Mouse (Mus musculus) forebrain, embryonic 10.5 days (tissue): Measurements from ENCODE around the gene Rxylt1. TPM values are rescaled to one million over a fixed set of nuclear protein-coding genes. Genes with fewer than 3 reads are reported as not detected.

Source experiments
- DNase-seq: peaks from one replicate; pipeline ENCODE4 v3.0.0-alpha.2; 2017; ENCODE audit warnings: low spot score; ENCODE audit errors: extremely low spot score
- H3K27ac ChIP-seq: fragments of 300-500 bp; sonication (generic); 2 replicates; pipeline ENCODE4 v1.5.1; 2016; ENCODE audit warnings: mild to moderate bottlenecking
- H3K27me3 ChIP-seq: fragments of 300-500 bp; sonication (generic); 2 replicates; pipeline ENCODE4 v1.6.1; 2016; ENCODE audit warnings: mild to moderate bottlenecking; ENCODE audit not compliant: poor library complexity, severe bottlenecking
- H3K36me3 ChIP-seq: fragments of 300-500 bp; sonication (generic); replicated peaks from 2 replicates; pipeline ENCODE4 v1.6.1; 2016; ENCODE audit warnings: mild to moderate bottlenecking, moderate library complexity
- H3K4me1 ChIP-seq: fragments of 300-500 bp; sonication (generic); 2 replicates; pipeline ENCODE4 v1.6.1; 2016
- H3K4me3 ChIP-seq: fragments of 300-500 bp; sonication (generic); 2 replicates; pipeline ENCODE4 v1.5.1; 2016; ENCODE audit warnings: mild to moderate bottlenecking, moderate library complexity
- H3K9me3 ChIP-seq: fragments of 300-500 bp; sonication (generic); 2 replicates; pipeline ENCODE4 v1.6.1; 2016; ENCODE audit warnings: mild to moderate bottlenecking, moderate library complexity
- WGBS: fragments of 180-500 bp; shearing (Covaris S2); methylation state at CpG from one replicate; pipeline ENCODE4 v1.1.7; 2016; 5-methylcytosine and 5-hydroxymethylcytosine counted together
- polyA plus RNA-seq: library from polyadenylated mRNA; unstranded; fragments of >200 nt; fragmentation: Nextera tagmentation; extraction: Ambion mirVana; gene quantifications from 2 replicates; pipeline ENCODE4 v1.2.1, GENCODE M21; 2016

The Rxylt1 gene
- polyA plus RNA-seq, 1 experiment from 2014 or later, result 36.8 TPM

DNA sequence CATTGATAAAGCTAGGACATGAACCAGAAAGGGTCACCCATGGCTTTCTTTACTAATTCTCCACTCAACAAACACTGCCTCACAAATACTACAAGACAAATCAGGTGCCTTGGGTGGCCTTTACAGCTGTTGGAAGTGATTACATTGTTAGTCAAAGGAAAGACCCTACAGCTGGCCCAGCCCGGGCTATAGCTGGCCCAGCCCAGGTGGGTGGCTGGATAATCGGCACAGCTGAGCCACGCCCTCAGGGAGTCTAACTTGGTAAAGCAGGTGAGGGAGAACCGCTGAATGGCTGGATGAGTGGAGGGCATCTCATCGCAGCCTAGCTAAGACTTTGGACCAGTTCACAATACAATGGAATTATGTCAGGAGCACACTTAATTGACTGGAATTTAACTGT, 63.9 kb downstream of the Rxylt1 start:
- Histone ChIP-seq H3K27me3 (no peaks in the 10 kb centered on the region), H3K4me1 (0 out of 2 replicates have a peak, but pooled peaks cover 4% of the 10 kb centered on the region), H3K4me3 (no peak overlapping the region), H3K36me3 (peaks cover 17% of the 10 kb centered on the region), H3K27ac (peak overlapping the region; percentile 20; the same call in 1 of the 2 replicates), H3K9me3 (no peaks in the 10 kb centered on the region)
- no peak for DNase-seq
- 81% methylated on average over 5 of the region's 5 CpGs for WGBS

DNA sequence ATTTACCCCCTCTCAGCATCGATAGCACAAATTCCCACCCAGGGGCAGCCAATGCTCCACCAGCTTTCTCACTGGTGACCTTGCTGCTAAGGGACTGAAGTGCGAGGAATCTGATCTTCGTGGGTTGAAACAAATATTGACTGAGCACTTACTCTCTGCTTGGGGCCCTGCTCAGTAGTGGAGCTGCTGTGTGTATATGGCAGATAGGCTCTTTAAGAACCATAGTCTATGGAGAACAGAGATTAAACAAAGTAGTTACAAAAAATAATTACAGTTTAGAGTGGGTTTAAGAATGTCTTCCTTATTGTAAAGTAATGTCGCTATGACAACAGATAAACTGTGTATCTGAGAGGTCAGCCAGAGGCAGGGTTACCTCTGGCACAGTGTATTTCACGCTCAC, 66.8 kb downstream of the Rxylt1 start:
- DNase-seq, result no peak
- H3K4me1 ChIP-seq, result 0 out of 2 replicates have a peak, but pooled peaks cover 4% of the 10 kb centered on the region
- no peaks in the 10 kb centered on the region for H3K9me3 ChIP-seq
- WGBS, result 91% methylated on average over 5 of the region's 5 CpGs
- H3K27ac ChIP-seq, result no peak overlapping the region
- 0 out of 2 replicates have a peak, but pooled peaks cover 5% of the 10 kb centered on the region for H3K36me3 ChIP-seq
- no peaks in the 10 kb centered on the region for H3K27me3 ChIP-seq
- H3K4me3 ChIP-seq, result no peak overlapping the region

DNA sequence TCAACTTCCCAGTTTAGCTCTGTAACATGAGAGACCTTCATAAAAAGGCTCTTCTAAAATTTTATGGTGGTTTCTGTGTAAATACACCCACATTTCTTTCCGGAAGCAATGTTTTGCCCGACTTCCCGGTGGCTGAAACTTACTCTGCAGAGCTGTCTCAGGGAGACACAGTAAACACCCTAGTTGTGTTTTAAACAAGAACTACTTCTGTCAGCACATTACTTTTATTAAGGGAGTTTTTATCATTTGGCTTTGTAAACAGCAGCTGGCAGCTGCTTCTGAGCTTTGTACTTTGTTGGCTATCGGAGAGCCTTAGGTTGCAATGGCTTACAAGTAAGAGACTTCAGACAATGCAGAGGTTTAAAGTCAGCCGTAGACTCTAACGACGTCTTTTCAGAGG, 67.4 kb downstream of the Rxylt1 start:
- H3K4me1 ChIP-seq, result 0 out of 2 replicates have a peak, but pooled peaks cover 4% of the 10 kb centered on the region
- peaks cover 4% of the 10 kb centered on the region; the same call in 1 of the 2 replicates for H3K9me3 ChIP-seq
- DNase-seq, result no peak
- H3K4me3 ChIP-seq, result no peak overlapping the region
- no peak overlapping the region for H3K27ac ChIP-seq
- 0 out of 2 replicates have a peak, but pooled peaks cover 5% of the 10 kb centered on the region for H3K36me3 ChIP-seq
- 83% methylated on average over 7 of the region's 7 CpGs for WGBS
- no peaks in the 10 kb centered on the region for H3K27me3 ChIP-seq

Other genes starting within 250 kb of the Rxylt1 start
- gene Srgap1, start 50.1 kb downstream of the Rxylt1 start, polyA plus RNA-seq, result 6.5 and 6.9 TPM in 2 replicates